20 mouse cellular contexts compared by ENCODE assay signal in genomic region chr17:85353636-85354035, GRCm38 (mm10).
"Had no signal": no experiment of that assay in that cellular context is flagged by ENCODE, and none has a peak within 500 bp of the region (broad histone marks: within the 10 kb centered on the region; RNA-seq: fewer than 3 reads in every experiment).

No protein-coding gene starts in this region.

- H3K27me3 ChIP-seq: limb, embryonic 13.5 days; liver, embryonic 12.5 days; liver, embryonic 15.5 days; lung, embryonic 15.5 days; megakaryocyte, embryonic 14.5 days; midbrain, embryonic 12.5 days; neural tube, embryonic 13.5 days had no signal

- H3K4me2 ChIP-seq: limb, embryonic 13.5 days; liver, embryonic 12.5 days; liver, embryonic 15.5 days; lung, embryonic 15.5 days; midbrain, embryonic 12.5 days; neural tube, embryonic 13.5 days had no signal

- H3K9me3 ChIP-seq: limb, embryonic 10.5 days; limb, embryonic 13.5 days; liver, embryonic 12.5 days; liver, embryonic 15.5 days; lung, embryonic 15.5 days; midbrain, embryonic 12.5 days; neural tube, embryonic 13.5 days had no signal

- ATAC-seq: liver, embryonic 12.5 days had no signal

- H3K27ac ChIP-seq: kidney, postnatal 0 days; layer of hippocampus, adult 2 months; limb, embryonic 10.5 days; limb, embryonic 13.5 days; liver, embryonic 12.5 days; liver, embryonic 15.5 days; lung, embryonic 15.5 days; midbrain, embryonic 12.5 days; neural tube, embryonic 13.5 days had no signal

- H3K4me3 ChIP-seq: layer of hippocampus, adult 2 months; limb, embryonic 10.5 days; limb, embryonic 13.5 days; liver, embryonic 12.5 days; liver, embryonic 15.5 days; lung, embryonic 15.5 days; megakaryocyte, embryonic 14.5 days; midbrain, embryonic 12.5 days; myocyte; neural tube, embryonic 13.5 days had no signal

- H3K4me1 ChIP-seq: limb, embryonic 10.5 days; limb, embryonic 13.5 days; liver, embryonic 12.5 days; liver, embryonic 15.5 days; lung, embryonic 15.5 days; megakaryocyte, embryonic 14.5 days; midbrain, embryonic 12.5 days; neural tube, embryonic 13.5 days had no signal

- H3K36me3 ChIP-seq: limb, embryonic 10.5 days; limb, embryonic 13.5 days; liver, embryonic 12.5 days; liver, embryonic 15.5 days; lung, embryonic 15.5 days; midbrain, embryonic 12.5 days; neural tube, embryonic 13.5 days had no signal

- DNase-seq: kidney, postnatal 25 days; layer of hippocampus, adult 9-11 months; liver; lung, adult 18-20 months; lung, postnatal 10 days; lung, postnatal 36 days; retina, postnatal 1 day; thymus, adult 18-20 months; thymus, postnatal 36 days had no signal

- H3K9ac ChIP-seq: limb, embryonic 13.5 days; liver, embryonic 12.5 days; liver, embryonic 15.5 days; lung, embryonic 15.5 days; midbrain, embryonic 12.5 days; neural tube, embryonic 13.5 days had no signal
